Mouse (Mus musculus) spleen, adult 2 months (tissue): ENCODE data around the gene Elfn2. TPM values are rescaled to one million over a fixed set of nuclear protein-coding genes. Genes with fewer than 3 reads are reported as not detected.

ENCODE experiments used
- DNase-seq, 2 experiments: peaks; one replicate each; pipeline versions ENCODE4 v3.0.0 to v3.0.0-alpha.2; 2012 to 2021; ENCODE audit warnings: low spot score in 2 of 2, low read depth in 1 of 2
- H3K27ac ChIP-seq: fragments of 200-500 bp; 2 replicates; pipeline ENCODE4 v1.5.1; 2012; ENCODE audit warnings: low read length, inconsistent platforms; ENCODE audit not compliant: insufficient read depth
- H3K27me3 ChIP-seq: fragments of 200-500 bp; 2 replicates; pipeline ENCODE4 v1.6.1; 2012; ENCODE audit warnings: mild to moderate bottlenecking, moderate library complexity, low read length, inconsistent platforms; ENCODE audit not compliant: control insufficient read depth, insufficient read depth
- H3K36me3 ChIP-seq: fragments of 200-500 bp; 2 replicates; pipeline ENCODE4 v1.6.1; 2012; ENCODE audit warnings: mild to moderate bottlenecking, low read length, inconsistent platforms; ENCODE audit not compliant: control insufficient read depth, insufficient read depth
- H3K4me1 ChIP-seq: fragments of 200-500 bp; 2 replicates; pipeline ENCODE4 v1.6.1; 2011; ENCODE audit warnings: inconsistent platforms; ENCODE audit not compliant: control insufficient read depth, insufficient read depth, insufficient read length
- H3K4me3 ChIP-seq: fragments of 200-500 bp; 2 replicates; pipeline ENCODE4 v1.5.1; 2011; ENCODE audit warnings: mild to moderate bottlenecking, inconsistent platforms; ENCODE audit not compliant: insufficient read depth, insufficient read length; ENCODE audit errors: extremely low read depth
- CTCF ChIP-seq: fragments of 200-500 bp; IDR thresholded peaks from 2 replicates; pipeline ENCODE4 v1.5.1; 2011; ENCODE audit warnings: mild to moderate bottlenecking, inconsistent platforms; ENCODE audit not compliant: insufficient read depth, insufficient read length, insufficient replicate concordance; ENCODE audit errors: extremely low read depth
- POLR2A ChIP-seq: fragments of 200-500 bp; IDR thresholded peaks from 2 replicates; pipeline ENCODE4 v1.6.1; 2011; ENCODE audit warnings: low read depth, low read length, inconsistent platforms
- WGBS: fragments of 180-500 bp; shearing (Covaris S2); methylation state at CpG from one replicate; pipeline ENCODE4 v1.1.7; 2018; 5-methylcytosine and 5-hydroxymethylcytosine counted together
- polyA plus RNA-seq: library from polyadenylated mRNA; depleted of rRNA; stranded (reverse); fragments of >200 nt; gene quantifications from 2 replicates; pipeline ENCODE4 v1.2.3, GENCODE M21; 2012

Elfn2 gene
- polyA plus RNA-seq, 1 experiment = 0.20 TPM

GRCm38 (mm10) chr15:78677015-78677414 is 41.6 kb downstream of the Elfn2 start:
- Histone ChIP-seq H3K27ac (no peak overlapping the region), H3K27me3 (peaks cover 2% of the 10 kb centered on the region; the same call in 1 of the 2 replicates), H3K36me3 (no peaks in the 10 kb centered on the region), H3K4me1 (no peaks in the 10 kb centered on the region), H3K4me3 (no peak overlapping the region)
- WGBS = 80% methylated on average over 9 of the region's 9 CpGs
- no peak for DNase-seq
- no peak for TF ChIP-seq CTCF
- TF ChIP-seq POLR2A = no peak

GRCm38 (mm10) chr15:78674912-78675412 is 43.6 kb downstream of the Elfn2 start:
- no peak for TF ChIP-seq CTCF
- no peak for TF ChIP-seq POLR2A
- Histone ChIP-seq H3K36me3 (no peaks in the 10 kb centered on the region), H3K27ac (no peak overlapping the region), H3K27me3 (peaks cover 2% of the 10 kb centered on the region; the same call in 1 of the 2 replicates), H3K4me3 (no peak overlapping the region), H3K4me1 (no peaks in the 10 kb centered on the region)
- 61% methylated on average over 6 of the region's 6 CpGs for WGBS
- DNase-seq = no peak

GRCm38 (mm10) chr15:78673436-78673835 is 45.1 kb downstream of the Elfn2 start:
- DNase-seq = no peak
- Histone ChIP-seq H3K4me1 (no peaks in the 10 kb centered on the region), H3K4me3 (no peak overlapping the region), H3K27ac (no peak overlapping the region), H3K27me3 (peaks cover 2% of the 10 kb centered on the region; the same call in 1 of the 2 replicates), H3K36me3 (no peaks in the 10 kb centered on the region)
- TF ChIP-seq CTCF (no peak), POLR2A (no peak)
- 78% methylated on average over 19 of the region's 19 CpGs for WGBS

- Histone ChIP-seq H3K27me3 (peaks cover 2% of the 10 kb centered on the region; the same call in 1 of the 2 replicates), H3K4me3 (no peak overlapping the region), H3K36me3 (no peaks in the 10 kb centered on the region), H3K27ac (no peak overlapping the region), H3K4me1 (no peaks in the 10 kb centered on the region)
- no peak for TF ChIP-seq CTCF
- TF ChIP-seq POLR2A = no peak
- DNase-seq = no peak
- 7% methylated on average over 5 of the region's 5 CpGs for WGBS
These were observed 48.2 kb downstream of the Elfn2 start for GRCm38 (mm10) chr15:78670341-78670740.

- no peak overlapping the region for H3K27ac ChIP-seq
- H3K36me3 ChIP-seq = no peaks in the 10 kb centered on the region
- WGBS = 53% methylated on average over 10 of the region's 10 CpGs
- TF ChIP-seq CTCF (no peak), POLR2A (no peak)
- DNase-seq = no peak
- no peak overlapping the region for H3K4me3 ChIP-seq
- H3K27me3 ChIP-seq = peaks cover 2% of the 10 kb centered on the region; the same call in 1 of the 2 replicates
- H3K4me1 ChIP-seq = no peaks in the 10 kb centered on the region
These were observed 49.2 kb downstream of the Elfn2 start for GRCm38 (mm10) chr15:78669221-78669871.

- no peak for DNase-seq
- Histone ChIP-seq H3K27ac (no peak overlapping the region), H3K36me3 (no peaks in the 10 kb centered on the region), H3K4me1 (no peaks in the 10 kb centered on the region), H3K4me3 (no peak overlapping the region), H3K27me3 (no peaks in the 10 kb centered on the region)
- WGBS = 88% methylated on average over 5 of the region's 5 CpGs
- TF ChIP-seq POLR2A (no peak), CTCF (no peak)
These were observed 54.3 kb downstream of the Elfn2 start for GRCm38 (mm10) chr15:78664268-78664667.

- Histone ChIP-seq H3K27me3 (no peaks in the 10 kb centered on the region), H3K4me3 (no peak overlapping the region), H3K4me1 (no peaks in the 10 kb centered on the region), H3K27ac (no peak overlapping the region), H3K36me3 (no peaks in the 10 kb centered on the region)
- DNase-seq = no peak
- 60% methylated on average over 4 of the region's 4 CpGs for WGBS
- no peak for TF ChIP-seq CTCF
- TF ChIP-seq POLR2A = no peak
These were observed 67.4 kb downstream of the Elfn2 start for GRCm38 (mm10) chr15:78651169-78651568.
